Mouse (Mus musculus) stomach, embryonic 14.5 days (tissue): ENCODE results near the gene Vim. TPM values are rescaled to one million over a fixed set of nuclear protein-coding genes. Genes with fewer than 3 reads are reported as not detected.

ENCODE experiments used
- ATAC-seq: fragments of 200-750 bp; cut with Nextera tagmentation; 2 replicates; pipeline ENCODE4 v1.8.0; 2017; ENCODE audit warnings: low read depth, moderate TSS enrichment; ENCODE audit not compliant: insufficient number of reproducible peaks, insufficient read depth, low FRiP score
- H3K27ac ChIP-seq: fragments of 300-500 bp; sonication (generic); 2 replicates; pipeline ENCODE4 v1.5.1; 2014; ENCODE audit warnings: mild to moderate bottlenecking, low read length, moderate library complexity, mixed read lengths
- H3K27me3 ChIP-seq: fragments of 300-500 bp; sonication (generic); 2 replicates; pipeline ENCODE4 v1.6.1; 2014; ENCODE audit warnings: low read length, control low read depth, mixed read lengths; ENCODE audit not compliant: control insufficient read depth, insufficient read depth
- H3K36me3 ChIP-seq: fragments of 300-500 bp; sonication (generic); 2 replicates; pipeline ENCODE4 v1.6.1; 2014; ENCODE audit warnings: mild to moderate bottlenecking, control low read depth, low read length, moderate library complexity, mixed read lengths; ENCODE audit not compliant: control insufficient read depth, insufficient read depth
- H3K4me1 ChIP-seq: fragments of 300-500 bp; sonication (generic); 2 replicates; pipeline ENCODE4 v1.6.1; 2014; ENCODE audit warnings: low read length, control low read depth, mixed read lengths; ENCODE audit not compliant: control insufficient read depth, insufficient read depth
- H3K4me2 ChIP-seq: fragments of 300-500 bp; sonication (generic); replicated peaks from 2 replicates; pipeline ENCODE4 v1.6.1; 2014; ENCODE audit warnings: low read depth, low read length, control low read depth
- H3K4me3 ChIP-seq: fragments of 300-500 bp; sonication (generic); 2 replicates; pipeline ENCODE4 v1.5.1; 2014; ENCODE audit warnings: low read depth, low read length, control low read depth
- H3K9ac ChIP-seq: fragments of 300-500 bp; sonication (generic); replicated peaks from 2 replicates; pipeline ENCODE4 v1.6.1; 2014; ENCODE audit warnings: low read depth, mild to moderate bottlenecking, control low read depth, low read length, moderate library complexity, mixed read lengths
- H3K9me3 ChIP-seq: fragments of 300-500 bp; sonication (generic); 2 replicates; pipeline ENCODE4 v1.6.1; 2016; ENCODE audit warnings: low read depth, low read length, control low read depth; ENCODE audit not compliant: control insufficient read depth
- WGBS: fragments of 180-500 bp; shearing (Covaris S2); extraction: QIAGEN DNeasy Blood & Tissue Kit; methylation state at CpG from one replicate; pipeline ENCODE4 v1.1.7; 2014; 5-methylcytosine and 5-hydroxymethylcytosine counted together
- polyA plus RNA-seq: library from polyadenylated mRNA; unstranded; fragments of >200 nt; fragmentation: Nextera tagmentation; extraction: Ambion mirVana; gene quantifications from 2 replicates; pipeline ENCODE4 v1.2.1, GENCODE M21; 2014

Vim gene
- polyA plus RNA-seq: 539 and 560 TPM in 2 replicates

GRCm38 (mm10) chr2:13573408-13574065 lies at the start of gene Vim:
Gene Vim, plus strand, starts transcription at chr2:13573927.
- H3K27ac ChIP-seq: peak within 1 kb of the TSS; percentile 98
- H3K4me1 ChIP-seq: peaks cover 13% of the 10 kb centered on the region; the same call in 1 of the 2 replicates
- no peaks in the 10 kb centered on the region for H3K9me3 ChIP-seq
- H3K9ac ChIP-seq: peak within 1 kb of the TSS; percentile 73
- peak within 1 kb of the TSS; percentile 82 for H3K4me3 ChIP-seq
- H3K36me3 ChIP-seq: peaks cover 10% of the 10 kb centered on the region
- H3K27me3 ChIP-seq: no peaks in the 10 kb centered on the region
- WGBS: 0% methylated on average over 26 of the region's 26 CpGs
- peak; percentile 92 for ATAC-seq
- peak within 1 kb of the TSS; percentile 90 for H3K4me2 ChIP-seq

GRCm38 (mm10) chr2:13526205-13526604 lies 47.5 kb upstream of the Vim start:
- Histone ChIP-seq H3K9ac (no peak overlapping the region), H3K9me3 (no peaks in the 10 kb centered on the region), H3K4me3 (no peak overlapping the region), H3K4me1 (no peaks in the 10 kb centered on the region), H3K27ac (no peak overlapping the region), H3K4me2 (no peak overlapping the region), H3K36me3 (no peaks in the 10 kb centered on the region), H3K27me3 (no peaks in the 10 kb centered on the region)
- ATAC-seq: no peak
- WGBS: 84% methylated on average over 2 of the region's 2 CpGs

GRCm38 (mm10) chr2:13527125-13527524 lies 46.6 kb upstream of the Vim start:
- Histone ChIP-seq H3K4me3 (no peak overlapping the region), H3K4me2 (no peak overlapping the region)

GRCm38 (mm10) chr2:13527531-13527930 lies 46.2 kb upstream of the Vim start:
- no peak overlapping the region for H3K27ac ChIP-seq
- H3K4me2 ChIP-seq: no peak overlapping the region
- ATAC-seq: no peak
- H3K4me1 ChIP-seq: no peaks in the 10 kb centered on the region
- no peaks in the 10 kb centered on the region for H3K27me3 ChIP-seq
- H3K9me3 ChIP-seq: no peaks in the 10 kb centered on the region
- 72% methylated on average over 4 of the region's 4 CpGs for WGBS
- no peaks in the 10 kb centered on the region for H3K36me3 ChIP-seq
- H3K9ac ChIP-seq: no peak overlapping the region
- H3K4me3 ChIP-seq: no peak overlapping the region

More at GRCm38 (mm10) chr2:13527125-13527524, 46.6 kb upstream of the Vim start:
- Histone ChIP-seq H3K9me3 (no peaks in the 10 kb centered on the region), H3K36me3 (no peaks in the 10 kb centered on the region), H3K27me3 (no peaks in the 10 kb centered on the region), H3K27ac (no peak overlapping the region), H3K9ac (no peak overlapping the region), H3K4me1 (no peaks in the 10 kb centered on the region)
- ATAC-seq: no peak
- 61% methylated on average over 2 of the region's 2 CpGs for WGBS

- 93% methylated on average over 3 of the region's 3 CpGs for WGBS
- no peaks in the 10 kb centered on the region for H3K27me3 ChIP-seq
- H3K4me2 ChIP-seq: no peak overlapping the region
- no peak overlapping the region for H3K9ac ChIP-seq
- ATAC-seq: no peak
- no peaks in the 10 kb centered on the region for H3K4me1 ChIP-seq
- H3K36me3 ChIP-seq: no peaks in the 10 kb centered on the region
- H3K4me3 ChIP-seq: no peak overlapping the region
- H3K27ac ChIP-seq: no peak overlapping the region
- H3K9me3 ChIP-seq: no peaks in the 10 kb centered on the region
Observed at GRCm38 (mm10) chr2:13529253-13529933, 44.3 kb upstream of the Vim start.

- 76% methylated on average over 6 of the region's 6 CpGs for WGBS
- Histone ChIP-seq H3K4me1 (no peaks in the 10 kb centered on the region), H3K4me2 (no peak overlapping the region), H3K4me3 (no peak overlapping the region), H3K27me3 (no peaks in the 10 kb centered on the region), H3K36me3 (no peaks in the 10 kb centered on the region), H3K9ac (no peak overlapping the region), H3K9me3 (no peaks in the 10 kb centered on the region), H3K27ac (no peak overlapping the region)
- ATAC-seq: no peak
Observed at GRCm38 (mm10) chr2:13530639-13531038, 43.1 kb upstream of the Vim start.

- Histone ChIP-seq H3K4me2 (no peak overlapping the region), H3K27ac (no peak overlapping the region), H3K4me3 (no peak overlapping the region), H3K9ac (no peak overlapping the region), H3K27me3 (no peaks in the 10 kb centered on the region), H3K4me1 (no peaks in the 10 kb centered on the region), H3K36me3 (no peaks in the 10 kb centered on the region), H3K9me3 (no peaks in the 10 kb centered on the region)
- ATAC-seq: no peak
Observed at GRCm38 (mm10) chr2:13536747-13537146, 37.0 kb upstream of the Vim start.

- H3K4me1 ChIP-seq: no peaks in the 10 kb centered on the region
- no peak overlapping the region for H3K9ac ChIP-seq
- no peak overlapping the region for H3K4me2 ChIP-seq
- H3K9me3 ChIP-seq: no peaks in the 10 kb centered on the region
- no peaks in the 10 kb centered on the region for H3K27me3 ChIP-seq
- H3K4me3 ChIP-seq: no peak overlapping the region
- 28% methylated on average over 2 of the region's 2 CpGs for WGBS
- no peaks in the 10 kb centered on the region for H3K36me3 ChIP-seq
- H3K27ac ChIP-seq: no peak overlapping the region
- ATAC-seq: no peak
Observed at GRCm38 (mm10) chr2:13537733-13538132, 36.0 kb upstream of the Vim start.
